Mouse (Mus musculus) neutrophil, adult 5-6 weeks (primary cell): ENCODE results near the gene Scarf2. TPM values are rescaled to one million over a fixed set of nuclear protein-coding genes. Genes with fewer than 3 reads are reported as not detected.

ENCODE experiments used
- ATAC-seq: fragments of 151-379, 151-347 bp; 2 replicates; pipeline ENCODE4 v1.8.0; 2017; ENCODE audit warnings: mild to moderate bottlenecking, moderate TSS enrichment; ENCODE audit not compliant: insufficient number of reproducible peaks, poor library complexity, low FRiP score, severe bottlenecking; ENCODE audit errors: extremely low read depth
- total RNA-seq: library from RNA; stranded (forward); fragments of 200-1000 nt; gene quantifications from 2 replicates; pipeline ENCODE4 v1.2.3, GENCODE M21; 2017

Scarf2 gene
- total RNA-seq, 1 experiment from 2014 or later, result not detected

GRCm38 (mm10) chr16:17797812-17798311 lies 780 bp downstream of the Scarf2 start:
- ATAC-seq, result no peak

- ATAC-seq, result no peak
Observed at GRCm38 (mm10) chr16:17798321-17799180, 1.5 kb downstream of the Scarf2 start.

GRCm38 (mm10) chr16:17799584-17799983 lies 2.5 kb downstream of the Scarf2 start:
- no peak for ATAC-seq

GRCm38 (mm10) chr16:17801777-17802455 lies 4.8 kb downstream of the Scarf2 start:
- ATAC-seq, result no peak

- no peak for ATAC-seq
Observed at GRCm38 (mm10) chr16:17802456-17802838, 5.4 kb downstream of the Scarf2 start.

- ATAC-seq, result no peak
Observed at GRCm38 (mm10) chr16:17802839-17803674, 6.0 kb downstream of the Scarf2 start.

GRCm38 (mm10) chr16:17803675-17804448 lies 6.8 kb downstream of the Scarf2 start:
- ATAC-seq, result no peak

- ATAC-seq, result no peak
Observed at GRCm38 (mm10) chr16:17804449-17804912, 7.4 kb downstream of the Scarf2 start.

GRCm38 (mm10) chr16:17804982-17805381 lies 7.9 kb downstream of the Scarf2 start:
- no peak for ATAC-seq

- ATAC-seq, result no peak
Observed at GRCm38 (mm10) chr16:17806581-17807191, 9.6 kb downstream of the Scarf2 start.

- peak; percentile 70 for ATAC-seq
Observed at GRCm38 (mm10) chr16:17807192-17808009, 10.3 kb downstream of the Scarf2 start.

- no peak for ATAC-seq
Observed at GRCm38 (mm10) chr16:17809125-17809524, 12.0 kb downstream of the Scarf2 start.

- no peak for ATAC-seq
Observed at GRCm38 (mm10) chr16:17809711-17810110, 12.6 kb downstream of the Scarf2 start.

GRCm38 (mm10) chr16:17812120-17812519 lies 15.0 kb downstream of the Scarf2 start:
- ATAC-seq, result no peak

GRCm38 (mm10) chr16:17813173-17813572 lies 16.1 kb downstream of the Scarf2 start:
- no peak for ATAC-seq

GRCm38 (mm10) chr16:17815411-17816402 lies 18.6 kb downstream of the Scarf2 start:
- peak; percentile 57; the same call in 1 of the 2 replicates for ATAC-seq
